Mouse (Mus musculus): ENCODE measurements around the gene Minpp1. TPM values are rescaled to one million over a fixed set of nuclear protein-coding genes. Genes with fewer than 3 reads are reported as not detected.

The Minpp1 gene
- total RNA-seq, 1 experiment from 2014 or later: 45.5 TPM

DNA sequence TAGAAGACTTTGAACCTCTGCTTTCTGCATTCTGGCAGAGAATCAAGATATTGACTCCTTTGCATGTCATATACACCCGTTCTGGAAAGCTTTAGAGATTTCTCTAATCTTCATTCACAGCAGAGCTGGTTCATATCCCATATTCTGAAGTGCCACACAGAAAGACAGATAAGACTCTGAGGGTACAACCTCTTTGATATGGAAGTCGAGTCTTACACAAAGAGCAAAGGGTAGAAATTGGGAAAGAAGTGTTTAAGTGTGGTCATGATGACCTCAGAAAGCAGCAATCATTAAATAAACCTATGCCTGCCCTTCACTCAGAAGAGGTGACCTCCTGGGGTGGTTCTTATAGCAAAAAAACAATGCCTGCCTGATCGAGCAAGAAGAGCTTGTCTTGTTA lies 43.2 kb downstream of the Minpp1 start:
- no peak for DNase-seq

DNA sequence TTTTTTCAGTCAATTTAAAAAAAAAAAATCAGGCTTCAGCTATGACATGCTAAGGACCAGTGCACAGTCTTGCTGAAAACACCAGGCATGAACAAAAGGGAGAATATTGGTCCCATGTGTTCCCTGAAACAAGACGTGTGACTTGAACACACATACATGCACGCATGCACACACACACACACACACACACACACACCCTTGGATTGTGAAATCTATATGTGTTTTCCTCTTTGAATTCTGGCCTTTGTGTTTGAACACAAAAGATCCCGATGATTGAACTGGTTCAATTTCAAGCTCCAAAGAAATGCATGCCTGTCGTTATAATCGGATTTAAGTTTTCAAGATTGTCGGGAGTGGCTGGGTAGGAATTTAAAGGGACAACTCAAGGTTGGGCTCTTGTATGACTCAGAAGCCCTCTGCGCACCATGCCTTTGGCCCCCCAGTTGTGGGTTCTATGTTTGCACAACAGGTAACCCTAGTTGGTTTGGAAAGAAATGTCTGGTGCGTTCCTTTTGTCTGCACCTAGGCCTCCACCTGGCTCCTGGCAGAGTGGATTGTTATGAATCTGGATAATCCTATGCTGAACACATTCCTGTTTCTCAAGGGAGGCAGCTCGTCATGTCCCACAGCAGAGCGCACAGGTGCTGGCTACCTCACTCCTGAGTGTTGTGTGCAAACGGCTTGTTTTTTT lies 43.8 kb downstream of the Minpp1 start:
- no peak for DNase-seq

DNA sequence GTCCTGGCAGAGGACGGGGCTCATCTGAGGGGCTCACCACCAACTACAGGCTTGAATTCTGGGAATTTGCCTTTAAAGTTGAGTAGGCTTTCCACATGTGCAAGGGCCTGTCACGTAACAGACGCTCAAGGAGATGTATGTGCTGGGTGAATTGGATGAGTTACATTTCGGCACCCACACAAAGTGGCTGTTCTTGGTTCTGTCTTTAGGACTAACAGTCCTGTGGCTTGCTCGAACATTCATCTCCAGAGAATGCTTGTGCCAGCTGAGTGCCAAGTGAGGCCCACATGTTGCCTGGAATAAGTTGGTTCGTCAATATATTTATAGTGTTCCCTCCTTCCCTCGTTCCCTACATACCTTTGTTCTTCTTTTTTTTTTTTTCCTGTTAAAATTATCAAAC lies 44.7 kb downstream of the Minpp1 start:
- no peak for DNase-seq

DNA sequence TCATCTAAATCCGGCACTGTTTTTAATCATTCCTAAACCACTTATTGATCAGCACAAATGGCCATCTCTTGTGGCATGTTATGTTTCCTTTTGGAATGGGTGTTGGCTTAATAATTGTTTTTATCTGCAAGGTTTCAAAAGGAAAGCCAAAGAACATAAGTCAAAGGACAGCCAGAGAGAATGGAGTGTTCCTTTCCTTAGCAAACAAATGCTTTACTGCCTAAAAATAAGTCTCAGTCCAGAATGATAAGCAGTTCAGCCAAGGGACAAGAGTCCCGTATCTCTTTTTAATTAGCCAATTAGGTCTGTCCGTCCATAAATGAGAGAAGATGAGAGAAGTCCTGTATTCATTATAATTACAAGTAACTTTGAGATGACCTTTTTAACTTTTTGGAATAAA lies 46.8 kb downstream of the Minpp1 start:
- no peak for DNase-seq

DNA sequence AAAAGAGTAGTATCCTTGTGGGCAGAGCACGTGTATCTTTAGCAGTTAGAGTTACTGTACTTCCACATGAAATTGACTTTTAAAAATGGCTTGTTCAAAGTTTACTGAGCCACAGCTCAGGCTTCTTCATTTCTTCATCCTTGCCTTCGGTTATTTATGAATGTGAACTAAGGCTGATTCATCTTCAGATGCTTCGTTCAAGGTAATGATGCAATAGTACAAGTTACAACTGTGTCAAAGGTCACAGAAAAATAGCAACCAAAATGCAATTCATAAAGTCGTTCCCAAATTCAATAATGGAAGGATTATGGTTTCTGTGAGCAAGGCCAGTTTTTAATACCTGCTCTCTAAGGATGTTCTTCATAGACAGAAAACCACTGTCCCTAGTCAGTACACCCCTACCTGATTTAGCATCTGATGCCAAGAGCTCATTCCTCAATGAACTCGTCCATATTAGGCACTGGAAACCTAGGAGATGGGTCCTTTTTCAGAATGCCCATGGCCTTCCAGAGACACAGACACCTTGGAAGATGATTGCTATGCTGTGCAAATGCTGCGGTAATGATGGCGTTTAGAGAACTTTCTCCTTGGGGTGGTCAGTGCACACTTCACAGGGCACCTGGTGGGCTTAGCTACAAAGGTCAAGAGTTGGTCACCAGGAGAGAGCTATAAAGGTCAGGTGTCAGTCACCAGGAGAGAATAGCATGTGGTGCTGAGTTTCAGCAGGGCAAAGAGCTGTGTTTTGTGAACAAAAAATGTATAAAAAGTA lies 47.4 kb downstream of the Minpp1 start:
- no peak for DNase-seq

DNA sequence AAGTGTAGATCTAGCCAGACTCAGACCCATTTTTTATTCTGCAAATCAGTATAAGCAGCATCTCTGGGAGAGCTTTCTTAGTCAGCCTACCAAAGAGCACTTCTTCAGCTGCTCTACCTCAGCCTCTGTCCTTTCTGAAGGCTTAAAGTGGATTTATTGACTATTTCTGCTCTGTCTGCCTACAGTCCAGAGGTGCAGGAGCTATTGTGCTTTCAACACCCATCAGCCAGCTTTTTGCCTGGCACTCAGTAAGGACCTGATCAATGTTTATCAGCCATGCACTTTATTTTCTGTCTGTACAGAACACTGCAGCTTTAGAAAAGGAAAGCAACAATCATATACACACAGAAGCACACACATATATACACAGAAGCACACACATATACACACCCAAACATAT lies 49.3 kb downstream of the Minpp1 start:
- DNase-seq: no peak

DNA sequence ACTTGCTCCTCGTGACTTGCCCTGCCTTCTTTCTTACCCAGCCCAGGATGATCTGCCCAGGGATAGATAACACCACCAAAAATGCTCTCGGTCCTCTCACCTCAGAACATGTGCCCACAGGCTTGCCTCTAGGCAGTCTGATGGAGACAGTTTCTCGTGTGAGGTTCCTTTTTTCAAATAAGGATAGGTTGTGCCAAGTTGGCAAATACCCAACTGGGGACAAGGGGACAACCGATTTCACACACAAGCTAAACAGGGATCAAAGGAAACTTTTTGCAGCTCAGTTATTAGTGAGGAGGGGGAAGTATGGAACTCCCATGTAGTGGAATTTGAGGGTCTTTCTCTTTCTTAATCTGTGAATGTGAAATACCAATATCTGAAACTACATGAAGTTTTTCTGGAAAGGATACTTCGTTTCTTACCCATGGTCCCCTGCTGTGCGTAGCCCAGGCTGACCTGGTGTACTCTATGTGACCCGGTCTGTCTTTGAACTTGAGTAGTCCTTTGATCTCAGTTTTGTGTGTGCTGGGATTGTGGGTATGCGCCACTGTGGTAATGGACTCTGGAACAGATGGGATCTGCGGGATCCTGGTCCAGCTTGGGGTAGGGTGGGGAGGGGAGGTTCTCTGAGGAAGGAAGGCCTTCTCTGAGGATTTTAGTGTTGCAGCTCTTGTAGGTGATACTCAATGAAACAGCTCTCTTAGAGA lies 57.4 kb downstream of the Minpp1 start:
- no peak for DNase-seq

DNA sequence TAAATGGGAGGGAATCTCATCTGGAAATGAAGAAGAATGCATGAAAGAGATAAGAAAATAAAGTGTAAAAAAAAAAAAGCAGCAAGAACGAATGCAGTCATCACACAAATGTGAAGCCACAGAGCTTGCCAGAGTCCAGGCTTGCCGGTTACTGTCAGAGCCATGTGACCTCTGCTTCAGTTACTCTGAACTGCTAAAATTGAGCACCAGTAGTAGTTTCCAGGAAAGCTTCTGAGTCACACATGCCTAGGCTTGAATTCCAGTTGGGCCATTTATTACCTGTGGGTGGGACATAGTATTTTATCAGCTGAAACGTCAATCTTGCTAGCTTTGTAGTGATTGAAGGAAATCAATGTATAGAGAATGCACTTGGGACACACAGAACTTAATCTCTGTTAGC lies 61.8 kb downstream of the Minpp1 start:
- DNase-seq: peak; percentile 8

DNA sequence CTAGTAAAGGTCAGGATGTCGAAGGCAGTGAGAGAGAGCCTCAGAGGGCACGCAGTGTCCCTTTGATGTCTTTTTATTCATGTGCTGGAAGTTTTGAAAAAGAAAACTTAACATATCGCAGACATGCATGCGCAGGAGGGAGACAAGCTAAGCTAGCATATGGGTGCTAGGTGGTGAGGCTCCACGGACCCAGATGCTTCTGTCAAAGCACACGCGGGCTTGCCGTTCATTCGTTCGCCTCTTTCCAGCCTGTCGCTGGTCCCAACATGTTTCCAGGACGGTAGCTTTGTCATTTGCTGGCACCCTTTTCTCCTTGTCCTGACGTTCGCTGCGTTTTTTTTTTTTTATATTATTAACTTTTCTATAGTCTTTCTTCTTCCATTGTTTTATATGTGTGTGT lies 62.6 kb downstream of the Minpp1 start:
- DNase-seq: no peak

DNA sequence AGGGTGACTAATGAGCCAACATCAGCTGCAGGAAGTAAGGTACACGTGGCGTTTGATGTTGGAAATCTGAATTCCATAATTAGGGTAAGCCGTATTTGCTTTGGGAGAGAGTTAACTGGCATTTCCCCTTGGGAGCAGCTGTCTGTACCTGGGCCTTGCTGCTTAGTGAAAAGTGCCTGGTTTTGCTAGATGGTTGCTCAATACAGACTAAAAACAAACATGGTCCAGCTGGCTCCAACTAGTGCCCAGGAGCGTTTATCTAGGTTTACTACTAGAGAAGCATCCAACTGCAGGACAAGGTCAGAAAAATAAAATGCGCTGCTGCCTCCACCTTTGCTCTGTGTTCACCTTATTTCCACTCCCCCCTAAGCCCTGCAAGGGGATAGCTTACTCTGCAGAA lies 64.9 kb downstream of the Minpp1 start:
- DNase-seq: no peak

DNA sequence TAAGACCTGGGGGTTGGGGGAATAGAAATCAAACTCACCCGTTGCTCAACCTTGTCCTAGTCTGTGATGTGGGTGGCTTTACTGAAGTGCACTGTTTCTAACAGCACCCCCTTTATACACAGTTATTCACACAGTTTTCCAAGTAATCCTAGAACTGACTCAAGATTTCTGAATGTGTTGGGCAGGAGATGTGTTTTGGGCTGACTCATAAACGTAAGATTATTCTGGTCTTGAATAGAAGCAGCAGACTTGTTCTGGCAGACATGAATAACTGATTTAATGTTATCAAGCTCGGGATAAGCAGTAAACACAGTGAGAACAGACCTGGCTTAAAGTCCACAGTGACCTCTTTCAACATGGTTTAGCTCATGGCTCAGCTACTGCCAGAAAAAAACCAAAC lies 65.9 kb downstream of the Minpp1 start:
- no peak for DNase-seq

DNA sequence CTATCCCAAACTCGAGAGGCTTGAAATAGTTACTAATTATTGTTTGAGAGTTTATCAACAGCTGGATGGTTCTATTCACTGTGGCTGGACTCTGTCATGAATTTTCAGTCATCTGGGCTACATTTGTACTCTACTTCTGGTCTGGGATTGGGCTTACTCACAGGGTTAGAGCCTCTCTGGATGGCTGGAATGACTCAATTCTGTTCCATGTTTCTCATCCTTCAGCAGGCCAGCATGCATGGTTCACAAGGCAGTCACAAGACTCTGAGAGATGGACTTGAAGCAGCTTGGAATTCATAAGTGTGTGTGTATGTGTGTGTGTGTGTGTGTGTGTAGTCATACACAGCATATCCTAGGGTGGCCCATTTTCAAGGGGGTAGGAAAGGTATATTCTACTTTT lies 66.5 kb downstream of the Minpp1 start:
- DNase-seq: no peak

DNA sequence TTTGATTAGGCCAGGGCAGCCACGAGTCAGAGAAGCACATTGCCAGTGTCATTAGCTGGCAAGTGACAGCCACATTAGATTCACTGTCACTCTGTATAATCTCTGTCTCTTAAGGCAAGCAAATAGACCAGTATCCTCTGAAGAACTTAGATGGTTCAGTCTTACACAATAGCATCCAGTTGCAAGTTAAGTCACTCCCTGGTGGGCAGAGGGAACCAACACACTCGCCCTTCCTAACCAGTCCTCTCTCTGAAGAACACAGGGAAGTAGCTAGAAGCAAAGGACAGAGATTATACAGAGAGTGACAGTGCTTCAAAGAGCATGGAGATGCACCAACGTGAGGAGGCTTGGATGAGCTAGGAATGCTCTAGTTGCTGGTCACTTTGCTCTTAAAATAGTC lies 67.7 kb downstream of the Minpp1 start:
- DNase-seq: no peak

DNA sequence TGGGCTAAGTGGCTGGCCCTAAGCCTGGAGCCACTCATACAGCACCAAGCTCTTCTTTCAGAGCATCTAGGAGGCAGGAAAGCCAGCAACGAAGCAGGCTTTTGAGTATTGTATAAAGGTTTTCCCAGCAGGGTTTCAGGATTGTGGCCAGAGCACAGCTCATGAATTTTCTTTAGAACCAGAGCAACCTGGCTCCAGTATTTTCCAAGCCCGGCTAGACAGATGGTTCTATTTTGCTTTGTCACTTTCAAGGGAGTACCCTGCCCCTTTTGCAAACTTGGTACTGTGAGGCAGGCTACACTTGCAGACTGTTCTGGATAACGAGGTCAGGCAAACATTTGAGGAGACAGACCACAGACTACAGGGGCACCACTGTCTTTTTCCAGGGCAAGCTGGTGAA lies 69.7 kb downstream of the Minpp1 start:
- no peak for DNase-seq

Other genes starting within 250 kb of the Minpp1 start
- 87.0 and 93.2 TPM in 2 replicates for gene Sgms1, start 96.1 kb upstream of the Minpp1 start, total RNA-seq (2021)
- gene Rpl9-ps6, start 19.2 kb upstream of the Minpp1 start, total RNA-seq (2021): 47.5 and 79.0 TPM in 2 replicates
- gene Papss2, start 110.0 kb downstream of the Minpp1 start, total RNA-seq (2021): 13.4 and 16.4 TPM in 2 replicates